Mouse (Mus musculus) hindbrain, embryonic 11.5 days (tissue): ENCODE results near the gene 1600014C23Rik. TPM values are rescaled to one million over a fixed set of nuclear protein-coding genes. Genes with fewer than 3 reads are reported as not detected.

Experiments used
- ATAC-seq: fragments of 200-750 bp; cut with Nextera tagmentation; 2 replicates; pipeline ENCODE4 v1.8.0; 2017; ENCODE audit warnings: mild to moderate bottlenecking, moderate TSS enrichment, moderate library complexity; ENCODE audit not compliant: low FRiP score
- DNase-seq: peaks from one replicate; pipeline ENCODE4 v3.0.0-alpha.2; 2015; ENCODE audit warnings: low spot score
- H3K27ac ChIP-seq: fragments of 300-500 bp; sonication (generic); 2 replicates; pipeline ENCODE4 v1.5.1; 2014; ENCODE audit warnings: mild to moderate bottlenecking, low read depth, low read length
- H3K27me3 ChIP-seq: fragments of 300-500 bp; sonication (generic); 2 replicates; pipeline ENCODE4 v1.6.1; 2014; ENCODE audit warnings: mild to moderate bottlenecking, low read length, moderate library complexity, mixed read lengths; ENCODE audit not compliant: control insufficient read depth, insufficient read depth
- H3K36me3 ChIP-seq: fragments of 300-500 bp; sonication (generic); 2 replicates; pipeline ENCODE4 v1.6.1; 2014; ENCODE audit warnings: mild to moderate bottlenecking, low read length, moderate library complexity, mixed read lengths; ENCODE audit not compliant: control insufficient read depth, insufficient read depth
- H3K4me1 ChIP-seq: fragments of 300-500 bp; sonication (generic); replicated peaks from 2 replicates; pipeline ENCODE4 v1.6.1; 2014; ENCODE audit warnings: low read length, mixed read lengths; ENCODE audit not compliant: control insufficient read depth, insufficient read depth
- H3K4me2 ChIP-seq: fragments of 300-500 bp; sonication (generic); replicated peaks from 2 replicates; pipeline ENCODE4 v1.6.1; 2014; ENCODE audit warnings: mild to moderate bottlenecking, low read depth, low read length
- H3K4me3 ChIP-seq: fragments of 300-500 bp; sonication (generic); 2 replicates; pipeline ENCODE4 v1.5.1; 2014; ENCODE audit warnings: low read depth, low read length
- H3K9ac ChIP-seq: fragments of 300-500 bp; sonication (generic); 2 replicates; pipeline ENCODE4 v1.6.1; 2014; ENCODE audit warnings: low read depth, low read length
- H3K9me3 ChIP-seq: fragments of 300-500 bp; sonication (generic); 2 replicates; pipeline ENCODE4 v1.6.1; 2016; ENCODE audit warnings: low read length; ENCODE audit not compliant: control insufficient read depth
- WGBS: fragments of 180-500 bp; shearing (Covaris S2); extraction: QIAGEN DNeasy Blood & Tissue Kit; methylation state at CpG from one replicate; pipeline ENCODE4 v1.1.7; 2014; 5-methylcytosine and 5-hydroxymethylcytosine counted together
- polyA plus RNA-seq: library from polyadenylated mRNA; unstranded; fragments of >200 nt; fragmentation: Nextera tagmentation; extraction: Ambion mirVana; gene quantifications from 2 replicates; pipeline ENCODE4 v1.2.1, GENCODE M21; 2014

1600014C23Rik gene
- polyA plus RNA-seq, 1 experiment from 2014 or later: 0.37 TPM

- ATAC-seq (no peak), DNase-seq (no peak)
- H3K27me3 ChIP-seq: peaks cover 2% of the 10 kb centered on the region; the same call in 1 of the 2 replicates
- H3K9ac ChIP-seq: no peak overlapping the region
- H3K9me3 ChIP-seq: no peaks in the 10 kb centered on the region
- WGBS: 63% methylated on average over 8 of the region's 8 CpGs
- no peaks in the 10 kb centered on the region for H3K36me3 ChIP-seq
- H3K4me3 ChIP-seq: no peak overlapping the region
- peaks cover 5% of the 10 kb centered on the region; the same call in 1 of the 2 replicates for H3K4me1 ChIP-seq
- no peak overlapping the region for H3K27ac ChIP-seq
- no peak overlapping the region for H3K4me2 ChIP-seq
These were observed 5.5 kb downstream of the 1600014C23Rik start for GRCm38 (mm10) chr17:45727983-45728723.

DNA sequence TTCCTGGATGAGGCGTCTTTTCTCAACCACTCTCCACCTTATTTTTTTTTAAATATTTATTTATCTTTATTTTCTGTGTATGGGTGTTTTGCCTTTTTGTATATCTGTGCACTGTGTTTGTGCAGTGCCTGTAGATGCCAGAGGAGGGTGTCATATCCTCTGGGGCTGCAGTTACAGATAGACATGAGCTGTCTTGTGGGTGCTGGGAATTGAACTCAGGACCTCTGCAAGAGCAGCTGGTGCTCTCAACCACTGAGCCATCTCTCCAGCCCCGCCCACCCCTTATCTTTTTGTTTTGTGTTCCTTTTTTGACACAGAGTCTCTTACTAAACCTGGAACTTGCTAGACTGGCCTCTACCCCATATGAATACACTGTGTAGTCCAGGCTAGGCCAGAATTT is 6.2 kb downstream of the 1600014C23Rik start:
- Histone ChIP-seq H3K36me3 (no peaks in the 10 kb centered on the region), H3K4me1 (peaks cover 4% of the 10 kb centered on the region; the same call in 1 of the 2 replicates), H3K27me3 (no peaks in the 10 kb centered on the region; the same call in 1 of the 2 replicates), H3K9ac (no peak overlapping the region), H3K4me2 (no peak overlapping the region), H3K4me3 (no peak overlapping the region), H3K9me3 (no peaks in the 10 kb centered on the region), H3K27ac (no peak overlapping the region)
- DNase-seq (no peak), ATAC-seq (no peak)
- 88% methylated on average over 2 of the region's 2 CpGs for WGBS

DNA sequence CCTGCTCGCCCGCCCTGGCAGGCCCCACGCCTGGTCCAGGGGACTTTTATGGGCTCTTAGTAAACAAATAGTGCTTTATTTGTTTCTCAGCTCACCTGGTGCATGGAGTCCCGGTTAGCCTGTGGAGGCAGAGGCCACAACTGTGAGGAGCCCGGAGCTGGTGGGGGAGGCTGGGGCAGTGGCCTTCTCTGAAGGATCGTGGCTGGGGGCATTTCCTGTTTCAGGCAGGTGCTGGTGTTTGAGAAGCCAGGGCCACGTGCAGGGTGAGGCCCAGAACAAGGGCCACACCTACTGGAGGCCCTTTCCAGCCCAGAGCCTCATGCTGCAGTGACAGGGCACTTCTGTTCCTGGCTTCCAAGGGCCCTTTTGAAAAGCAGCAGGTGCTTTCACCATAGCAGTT is 7.4 kb downstream of the 1600014C23Rik start:
- 68% methylated on average over 7 of the region's 7 CpGs for WGBS
- no peak overlapping the region for H3K27ac ChIP-seq

GRCm38 (mm10) chr17:45724574-45724921 is 9.1 kb downstream of the 1600014C23Rik start:
- H3K9me3 ChIP-seq: no peaks in the 10 kb centered on the region
- H3K27me3 ChIP-seq: no peaks in the 10 kb centered on the region
- H3K4me3 ChIP-seq: no peak overlapping the region
- ATAC-seq (peak; percentile 9; the same call in 1 of the 2 replicates), DNase-seq (no peak)
- H3K4me1 ChIP-seq: peaks cover 4% of the 10 kb centered on the region; the same call in 1 of the 2 replicates
- H3K36me3 ChIP-seq: no peaks in the 10 kb centered on the region
- WGBS: 84% methylated on average over 10 of the region's 10 CpGs
- no peak overlapping the region for H3K9ac ChIP-seq
- H3K27ac ChIP-seq: peak overlapping the region; percentile 77; the same call in 1 of the 2 replicates
- H3K4me2 ChIP-seq: no peak overlapping the region

More for the DNA sequence above, 7.4 kb downstream of the 1600014C23Rik start:
- Histone ChIP-seq H3K4me1 (peaks cover 4% of the 10 kb centered on the region; the same call in 1 of the 2 replicates), H3K4me2 (no peak overlapping the region), H3K4me3 (no peak overlapping the region), H3K27me3 (no peaks in the 10 kb centered on the region), H3K36me3 (no peaks in the 10 kb centered on the region), H3K9ac (no peak overlapping the region), H3K9me3 (no peaks in the 10 kb centered on the region)
- no peak for DNase-seq
- ATAC-seq: no peak

DNA sequence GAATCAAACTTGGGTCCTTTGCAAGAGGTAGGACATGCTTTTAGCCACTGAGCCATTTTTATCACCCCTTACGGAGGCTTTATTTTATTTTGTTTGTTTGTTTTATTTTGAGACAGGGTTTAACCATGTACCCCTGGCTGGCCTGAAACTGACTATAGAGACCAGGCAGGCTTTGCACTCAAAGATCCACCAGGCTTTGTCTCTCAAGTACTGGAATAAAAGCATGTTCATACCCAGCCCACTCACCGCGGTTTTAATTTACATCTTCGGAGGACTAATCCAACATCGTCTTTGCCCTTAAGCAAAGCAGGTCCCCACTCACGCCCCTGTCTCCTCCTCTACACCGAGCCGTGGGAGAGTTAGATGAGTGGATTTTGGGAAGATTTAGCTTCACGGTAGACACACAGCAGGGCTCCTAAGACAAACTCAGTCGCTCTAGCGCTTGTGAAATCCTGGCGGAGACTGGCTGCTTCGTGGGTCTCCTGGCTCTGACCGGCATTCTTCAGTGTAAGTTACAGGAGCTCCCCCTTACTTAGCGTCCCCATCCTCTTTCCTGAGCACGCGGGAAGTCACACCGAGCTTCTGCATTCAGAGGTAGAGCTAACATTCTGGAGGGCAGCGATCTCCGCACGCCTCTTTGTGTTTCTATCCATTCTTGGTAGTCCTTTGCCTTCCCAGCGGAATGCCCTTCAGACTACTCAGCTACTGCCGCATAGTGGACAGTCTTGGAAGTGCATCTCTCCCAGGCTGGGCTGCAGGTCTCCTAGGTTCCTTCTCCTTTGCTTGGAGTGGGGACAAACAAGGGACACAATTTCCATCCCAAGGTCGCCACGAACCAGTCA is 9.7 kb downstream of the 1600014C23Rik start:
- H3K4me2 ChIP-seq: peak overlapping the region; percentile 59
- H3K4me1 ChIP-seq: peaks cover 4% of the 10 kb centered on the region; the same call in 1 of the 2 replicates
- H3K9ac ChIP-seq: peak overlapping the region; percentile 91
- WGBS: 6% methylated on average over 25 of the region's 25 CpGs
- H3K36me3 ChIP-seq: no peaks in the 10 kb centered on the region
- H3K4me3 ChIP-seq: peak overlapping the region; percentile 54
- H3K9me3 ChIP-seq: no peaks in the 10 kb centered on the region
- DNase-seq (peak; percentile 96), ATAC-seq (peak; percentile 61)
- no peaks in the 10 kb centered on the region for H3K27me3 ChIP-seq
- H3K27ac ChIP-seq: peak overlapping the region; percentile 77

- Histone ChIP-seq H3K9me3 (no peaks in the 10 kb centered on the region), H3K27ac (no peak overlapping the region), H3K4me2 (no peak overlapping the region), H3K27me3 (no peaks in the 10 kb centered on the region), H3K4me1 (peaks cover 2% of the 10 kb centered on the region; the same call in 1 of the 2 replicates), H3K9ac (no peak overlapping the region), H3K4me3 (no peak overlapping the region), H3K36me3 (no peaks in the 10 kb centered on the region)
- DNase-seq (peak; percentile 74), ATAC-seq (0 out of 2 replicates have a peak, but pooled peaks have one; percentile 35)
- WGBS: 9% methylated on average over 10 of the region's 10 CpGs
These were observed 15.3 kb downstream of the 1600014C23Rik start for GRCm38 (mm10) chr17:45718323-45718722.

DNA sequence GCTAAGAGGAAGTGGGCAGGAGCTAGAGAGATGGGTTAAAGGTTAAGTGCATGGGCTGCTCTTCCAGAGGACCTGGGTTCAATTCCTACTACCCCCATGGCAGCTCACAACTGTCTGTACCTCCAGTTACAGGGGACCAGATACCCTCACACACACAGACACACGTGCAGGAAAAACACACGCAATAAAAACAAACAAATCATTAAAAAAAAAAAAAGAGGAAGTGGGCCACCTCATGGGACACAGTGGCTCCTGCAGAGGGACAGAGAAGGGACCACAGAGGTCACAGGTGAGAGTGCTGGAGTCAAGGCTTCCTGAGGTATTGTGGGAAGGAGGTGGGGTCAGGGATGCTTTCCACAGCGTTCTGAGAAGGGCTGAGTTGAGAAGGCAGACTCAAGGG is 22.1 kb downstream of the 1600014C23Rik start:
- no peak for ATAC-seq
- no peak overlapping the region for H3K9ac ChIP-seq
- H3K36me3 ChIP-seq: no peaks in the 10 kb centered on the region
- H3K4me3 ChIP-seq: no peak overlapping the region
- no peaks in the 10 kb centered on the region for H3K27me3 ChIP-seq
- DNase-seq: no peak
- no peak overlapping the region for H3K4me2 ChIP-seq
- WGBS: 56% methylated on average over 3 of the region's 3 CpGs
- no peak overlapping the region for H3K27ac ChIP-seq
- no peaks in the 10 kb centered on the region for H3K4me1 ChIP-seq
- H3K9me3 ChIP-seq: no peaks in the 10 kb centered on the region

- Histone ChIP-seq H3K9ac (no peak overlapping the region), H3K27ac (no peak overlapping the region), H3K4me2 (no peak overlapping the region), H3K9me3 (no peaks in the 10 kb centered on the region), H3K4me3 (no peak overlapping the region), H3K27me3 (no peaks in the 10 kb centered on the region), H3K36me3 (no peaks in the 10 kb centered on the region), H3K4me1 (no peaks in the 10 kb centered on the region)
- DNase-seq: no peak
- WGBS: 84% methylated on average over 8 of the region's 8 CpGs
- no peak for ATAC-seq
These were observed 23.2 kb downstream of the 1600014C23Rik start for GRCm38 (mm10) chr17:45710407-45710806.
